Mouse (Mus musculus) neutrophil, adult 5-6 weeks (primary cell): ENCODE measurements around the gene 4930402H24Rik. TPM values are rescaled to one million over a fixed set of nuclear protein-coding genes. Genes with fewer than 3 reads are reported as not detected.

Experiments
- ATAC-seq: fragments of 151-379, 151-347 bp; 2 replicates; pipeline ENCODE4 v1.8.0; 2017; ENCODE audit warnings: mild to moderate bottlenecking, moderate TSS enrichment; ENCODE audit not compliant: insufficient number of reproducible peaks, poor library complexity, low FRiP score, severe bottlenecking; ENCODE audit errors: extremely low read depth
- total RNA-seq: library from RNA; stranded (forward); fragments of 200-1000 nt; gene quantifications from 2 replicates; pipeline ENCODE4 v1.2.3, GENCODE M21; 2017

The 4930402H24Rik gene
- total RNA-seq, 1 experiment from 2014 or later, result 15.7 TPM

DNA sequence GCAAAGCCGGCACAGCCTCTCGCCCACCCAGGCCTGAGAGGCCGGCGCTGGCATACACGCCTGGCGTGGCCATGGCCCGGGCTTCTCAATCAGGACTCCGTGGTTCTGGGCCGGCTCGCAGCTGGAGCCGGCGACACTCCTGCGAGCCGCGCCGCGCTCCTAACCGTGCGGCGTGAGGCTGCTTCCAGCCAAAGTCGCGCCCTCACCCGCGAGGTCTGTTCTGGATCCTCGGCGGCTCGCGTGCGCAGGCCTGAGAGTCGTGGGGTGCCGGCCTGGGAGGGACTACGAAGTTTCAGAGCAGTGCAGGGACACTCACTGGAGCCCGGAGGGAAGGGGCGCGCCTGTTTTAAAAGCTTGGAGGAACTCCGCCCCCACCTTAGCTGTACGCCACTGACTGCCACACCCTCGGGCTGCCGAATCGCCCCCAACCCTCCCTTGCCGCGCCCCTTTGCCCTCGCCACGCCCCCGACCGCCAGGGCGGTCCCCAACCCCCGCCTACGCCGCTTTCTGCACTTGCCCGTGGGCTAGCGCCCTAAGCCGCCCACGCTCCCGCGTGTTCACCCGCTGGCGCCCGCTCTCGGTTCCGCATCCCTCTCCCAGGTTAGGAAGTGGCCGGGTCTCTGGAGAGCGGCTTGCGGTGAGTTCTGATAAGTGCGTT is 208.9 kb downstream of the 4930402H24Rik start, which contains the start of gene Slc4a11:
Gene Slc4a11, minus strand, starts transcription at position 367 of the 658 bp plus-strand sequence.
- ATAC-seq, result peak; percentile 38

DNA sequence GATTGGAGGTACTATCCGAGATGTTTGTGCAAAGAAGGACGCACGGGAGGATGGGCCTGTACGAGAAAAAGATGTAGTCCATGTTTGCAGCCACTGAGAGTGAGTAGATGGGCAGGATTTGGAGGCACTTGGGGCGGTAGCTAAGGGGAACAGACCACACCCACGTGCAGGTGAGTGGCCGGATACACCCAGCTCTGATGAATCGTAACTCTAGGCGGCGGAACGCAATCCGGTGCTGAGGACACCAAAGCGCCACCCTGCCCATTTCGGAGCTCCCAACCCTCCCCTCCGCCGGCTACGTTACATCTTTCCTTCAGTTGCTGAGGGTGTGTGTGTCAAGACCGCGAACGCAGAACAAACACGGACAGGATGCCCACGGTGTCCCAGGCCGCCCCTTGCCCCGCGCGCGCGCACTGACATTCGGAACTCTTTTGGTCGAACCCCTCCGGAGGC is 209.5 kb downstream of the 4930402H24Rik start:
- peak; percentile 46; the same call in 1 of the 2 replicates for ATAC-seq

DNA sequence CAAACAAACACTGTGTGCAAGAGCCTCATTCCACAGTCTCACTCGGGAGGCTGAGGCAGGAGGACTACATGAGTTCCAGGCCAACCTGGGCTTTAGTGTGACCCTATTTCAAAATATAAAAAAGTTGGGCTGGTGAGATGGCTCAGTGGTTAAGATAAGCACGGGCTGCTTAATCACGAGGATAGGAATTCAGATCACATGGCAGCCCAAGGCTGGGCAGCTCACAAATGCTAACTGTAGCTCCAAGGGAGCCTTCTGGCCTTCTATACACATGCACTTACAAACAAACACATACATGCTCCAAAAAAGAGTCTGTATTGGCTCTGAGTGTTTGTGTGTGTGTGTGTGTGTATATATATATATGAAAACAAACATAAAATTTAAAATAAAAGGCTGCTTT is 212.6 kb downstream of the 4930402H24Rik start:
- ATAC-seq, result no peak

DNA sequence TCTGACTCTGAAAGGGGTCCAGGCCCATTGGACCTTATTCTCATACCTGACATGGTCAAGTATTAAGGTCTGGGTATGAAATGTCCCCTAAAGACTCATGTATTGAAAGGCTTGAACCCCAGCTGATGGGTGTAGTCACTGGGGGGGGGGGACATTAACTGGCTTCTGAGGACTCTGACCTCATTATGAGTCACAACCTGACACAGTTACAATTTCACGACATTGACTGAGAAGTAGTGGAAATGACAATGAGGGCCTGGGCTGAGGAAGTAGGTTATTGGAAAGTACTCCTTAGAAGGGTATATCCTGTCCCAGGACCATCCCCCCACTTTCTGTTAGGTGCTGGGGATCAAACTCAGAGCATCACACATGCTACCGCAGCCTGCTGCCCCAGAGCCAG is 217.2 kb downstream of the 4930402H24Rik start:
- ATAC-seq, result no peak

DNA sequence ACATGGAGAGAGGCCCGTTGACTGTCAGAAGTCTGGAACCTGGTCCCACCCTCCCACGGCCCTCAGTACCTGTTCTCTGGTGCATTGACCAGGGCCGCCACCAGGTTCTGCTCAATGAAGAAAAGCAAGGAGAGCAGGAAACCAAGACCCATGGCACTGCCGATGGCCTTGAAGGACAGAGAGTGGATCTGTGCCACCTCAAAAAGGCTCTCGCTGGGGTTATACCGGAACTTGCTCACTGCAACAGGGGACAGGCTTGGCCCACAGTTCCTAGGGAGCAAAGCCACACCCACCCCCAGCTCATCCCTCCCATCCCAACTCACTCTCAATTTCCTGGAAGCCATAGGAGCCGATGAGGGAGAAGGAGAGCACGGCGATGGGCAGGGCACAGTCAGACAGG is 220.8 kb downstream of the 4930402H24Rik start:
- ATAC-seq, result no peak

DNA sequence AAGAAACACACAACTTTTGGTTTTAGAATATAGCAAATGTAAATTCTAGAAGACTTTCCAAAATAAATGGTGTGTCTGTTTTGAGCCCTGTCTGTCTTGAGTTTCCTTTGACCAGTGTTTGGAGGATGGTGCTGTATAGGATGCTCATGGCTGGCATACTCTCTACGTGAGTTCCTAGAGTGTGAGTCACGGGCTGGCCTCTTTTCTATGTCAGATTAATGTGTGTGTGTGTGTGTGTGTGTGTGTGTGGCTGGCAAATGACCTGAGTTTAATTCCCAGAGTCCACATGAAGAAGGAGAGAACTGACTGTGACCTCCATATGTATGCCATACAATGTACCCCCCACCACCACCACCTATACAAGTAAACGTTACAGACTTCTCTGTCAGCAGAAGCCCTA is 224.7 kb downstream of the 4930402H24Rik start:
- ATAC-seq, result no peak

DNA sequence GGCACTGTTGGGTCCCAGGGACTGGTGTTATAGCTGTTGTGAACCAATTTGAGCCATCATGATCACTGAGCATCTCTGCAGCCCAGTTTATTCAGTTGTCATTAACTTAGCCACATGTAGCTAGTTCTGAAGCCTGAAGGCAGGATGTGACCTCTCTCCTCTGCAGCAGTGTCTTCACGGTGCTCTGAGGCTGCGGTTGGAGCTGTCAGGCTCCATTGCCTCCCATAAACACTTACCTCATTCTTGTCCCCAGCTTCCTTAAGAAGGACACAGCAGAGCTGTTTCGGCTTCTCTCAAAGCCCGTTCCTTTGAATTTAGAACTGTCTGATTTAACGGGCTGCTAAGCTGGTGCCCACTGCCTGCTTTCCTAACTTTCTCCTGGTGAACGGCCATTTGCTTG is 226.3 kb downstream of the 4930402H24Rik start:
- peak; percentile 42; the same call in 1 of the 2 replicates for ATAC-seq

DNA sequence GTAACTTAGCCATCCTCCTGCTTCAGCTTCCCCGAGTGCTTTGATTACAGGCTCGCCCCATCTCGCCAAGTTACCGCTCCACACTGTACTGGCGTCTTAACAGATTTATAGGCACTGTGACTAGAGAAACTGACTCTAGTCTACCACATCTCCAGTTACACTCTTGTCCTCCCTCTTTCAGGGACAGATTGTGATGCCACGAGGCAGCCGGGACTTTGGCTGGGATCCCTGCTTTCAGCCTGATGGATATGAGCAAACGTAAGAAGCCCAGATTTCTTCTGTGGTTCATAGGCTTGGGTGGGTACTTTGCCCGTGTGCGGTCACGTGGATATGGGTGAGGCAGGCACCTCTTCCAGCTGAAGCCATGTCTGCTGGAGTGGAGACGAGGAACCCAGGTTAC is 227.1 kb downstream of the 4930402H24Rik start:
- ATAC-seq, result no peak

DNA sequence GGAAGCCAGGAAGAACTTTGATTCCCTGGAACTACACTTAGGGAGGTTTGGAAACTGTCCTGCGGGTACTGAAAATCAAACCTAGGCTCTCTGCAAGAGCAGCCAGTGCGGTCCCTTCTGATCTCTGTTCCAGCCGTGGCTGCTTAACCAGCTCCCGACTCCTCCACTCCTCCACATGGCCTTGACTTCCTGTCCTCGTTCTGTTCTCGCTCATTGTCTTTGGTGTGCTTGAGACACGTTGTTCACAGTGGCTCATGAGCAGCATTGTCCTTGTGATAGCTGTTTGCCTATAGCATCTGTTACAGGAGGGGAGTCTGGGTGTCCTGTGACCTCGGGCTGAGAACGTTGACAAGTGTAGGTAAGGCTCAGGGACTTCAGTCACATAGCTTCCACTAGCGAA is 229.0 kb downstream of the 4930402H24Rik start:
- ATAC-seq, result no peak

DNA sequence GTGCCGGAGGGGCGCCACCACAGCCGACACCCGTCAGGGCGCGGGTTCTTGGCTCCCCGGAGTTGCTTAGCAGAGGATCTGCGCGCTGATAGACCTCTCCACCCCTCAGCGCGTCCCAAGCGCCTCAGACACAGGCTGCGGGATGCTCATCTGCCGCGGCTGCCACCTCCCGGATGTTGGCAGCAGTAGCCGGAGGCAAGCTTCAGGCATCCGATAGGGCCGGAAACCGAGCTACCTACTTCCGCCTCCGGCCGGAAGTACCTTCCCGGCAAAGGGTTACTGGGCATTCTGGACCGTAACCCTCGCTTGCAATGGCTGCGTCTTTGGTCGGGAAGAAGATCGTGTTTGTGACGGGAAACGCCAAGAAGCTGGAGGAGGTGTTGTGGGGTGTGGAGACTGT is 238.6 kb downstream of the 4930402H24Rik start, which contains the start of gene Itpa:
Gene Itpa, plus strand, starts transcription at position 52 of the 400 bp plus-strand sequence.
- peak; percentile 90 for ATAC-seq

DNA sequence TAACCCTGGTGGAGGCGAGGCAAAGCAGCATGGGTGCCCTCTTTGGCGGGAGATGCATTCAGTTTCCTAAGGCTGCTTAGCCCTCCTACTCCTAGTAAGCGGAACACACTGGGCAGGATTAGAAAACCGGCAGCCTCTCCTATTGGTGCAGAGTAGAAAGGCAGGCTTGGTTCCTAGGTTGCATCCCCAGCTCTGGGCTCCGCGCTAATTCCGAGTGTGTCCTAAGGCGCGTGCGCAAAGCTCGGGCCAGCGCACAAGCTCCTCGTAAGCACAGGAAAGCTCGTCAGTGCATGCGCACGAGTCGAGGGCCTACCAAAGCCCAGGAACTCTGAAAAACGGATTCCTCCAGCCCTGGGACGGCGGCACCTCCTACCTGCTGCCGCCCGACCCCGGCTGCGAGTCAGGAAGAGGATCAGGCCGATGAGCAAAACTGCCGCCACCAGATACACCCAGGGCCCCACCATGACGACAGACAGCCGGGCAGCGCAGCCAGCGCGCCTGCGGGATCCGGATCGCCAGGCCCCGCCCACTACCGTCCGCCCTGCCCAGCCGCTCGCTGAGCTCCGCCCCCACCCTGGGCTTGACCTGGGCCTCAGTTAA is 242.0 kb downstream of the 4930402H24Rik start, which contains the start of gene Ddrgk1:
Gene Ddrgk1, minus strand, starts transcription at position 558 of the 600 bp plus-strand sequence.
- ATAC-seq, result peak; percentile 59

DNA sequence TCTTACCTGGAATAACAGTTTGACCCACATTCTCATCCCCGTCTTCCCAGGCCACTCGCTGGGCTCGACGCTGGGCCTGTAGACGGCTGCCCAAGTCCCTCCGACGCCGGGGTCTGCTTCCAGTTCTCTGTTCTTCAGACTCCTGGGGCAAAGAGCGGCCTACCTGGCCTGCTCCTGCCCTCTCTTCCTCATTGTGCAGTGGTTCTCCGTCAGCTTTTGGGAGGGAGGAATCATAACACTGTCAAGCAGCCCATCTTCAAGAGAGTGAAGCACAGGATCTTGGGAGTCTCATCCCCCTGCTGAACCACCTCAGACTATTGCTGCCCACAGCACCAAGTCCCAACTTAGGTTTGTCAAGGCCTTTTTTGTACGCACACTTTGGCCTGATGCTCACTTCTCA is 242.9 kb downstream of the 4930402H24Rik start:
- ATAC-seq, result no peak

DNA sequence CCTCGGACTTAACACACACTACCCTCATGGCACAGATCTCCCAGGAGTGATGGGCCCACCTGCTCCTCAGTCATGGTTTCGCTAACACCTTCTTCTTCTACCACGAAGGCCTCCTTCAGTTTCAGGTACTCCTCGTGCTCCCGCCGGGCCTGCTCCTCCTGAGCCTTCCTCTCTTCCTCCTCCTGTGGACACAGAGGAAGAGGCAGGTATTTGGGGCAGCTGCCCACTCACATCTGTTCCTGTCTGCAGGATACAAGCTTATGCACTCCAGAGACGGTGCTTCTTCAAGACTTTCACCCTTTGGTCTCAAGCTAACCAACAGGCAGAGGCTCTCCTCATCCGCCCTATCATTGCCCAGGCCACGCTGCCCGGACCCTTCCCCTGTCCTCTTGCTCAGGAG is 247.7 kb downstream of the 4930402H24Rik start:
- no peak for ATAC-seq

DNA sequence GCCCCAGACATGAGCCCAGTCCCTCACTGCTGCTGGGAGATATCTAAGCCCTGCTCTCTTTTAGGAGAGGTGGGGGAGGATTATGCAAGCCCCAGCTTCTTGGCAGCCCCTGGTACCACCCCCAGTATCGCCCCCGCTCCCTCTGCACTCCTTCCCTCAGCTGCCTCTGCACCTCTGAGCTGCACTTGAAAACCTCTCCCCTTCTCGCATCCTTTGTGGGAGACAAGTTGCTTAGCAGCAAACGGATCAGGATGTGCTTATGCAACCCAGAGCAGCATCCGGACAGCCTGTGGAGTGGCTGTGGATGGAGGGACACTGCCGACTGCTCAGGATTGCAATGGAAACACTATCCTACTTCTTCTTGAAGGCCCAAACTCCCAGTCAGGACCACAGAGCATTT is 248.7 kb downstream of the 4930402H24Rik start:
- no peak for ATAC-seq

DNA sequence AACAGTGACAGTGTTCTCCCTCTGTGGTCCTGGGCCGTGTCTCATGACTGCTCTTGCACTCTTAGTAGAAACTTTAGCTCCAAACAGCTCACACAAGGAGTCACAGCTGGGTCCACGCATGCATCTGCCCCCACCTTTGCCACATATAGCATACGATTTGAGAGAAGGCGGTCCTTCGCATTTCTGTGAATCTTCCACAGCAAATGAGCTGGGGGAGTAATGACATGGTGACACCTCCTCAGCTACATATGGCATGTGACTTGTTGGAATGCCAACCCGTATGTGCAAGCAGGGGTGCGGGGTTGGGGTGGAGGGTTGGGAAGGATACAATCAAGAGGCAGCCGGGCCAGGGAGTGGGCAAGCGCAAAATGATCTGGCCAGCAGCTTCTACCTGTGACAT is 249.7 kb downstream of the 4930402H24Rik start:
- no peak for ATAC-seq

Other genes with a start within 250 kb of the 4930402H24Rik start
- 74.4 and 82.3 TPM in 2 replicates for gene Ddrgk1, start 241.7 kb downstream of the 4930402H24Rik start, total RNA-seq
- gene Itpa, start 238.8 kb downstream of the 4930402H24Rik start, total RNA-seq, result 21.7 and 23.4 TPM in 2 replicates
- 3.1 and 4.3 TPM in 2 replicates for gene Slc4a11, start 208.9 kb downstream of the 4930402H24Rik start, total RNA-seq
- 24.8 and 25.7 TPM in 2 replicates for gene Atrn, start 89 bp upstream of the 4930402H24Rik start, total RNA-seq
- not detected in 2 replicates for gene Gfra4, start 136.7 kb upstream of the 4930402H24Rik start, total RNA-seq
- gene Adam33, start 157.4 kb upstream of the 4930402H24Rik start, total RNA-seq, result not detected in 2 replicates
- 0.47 and 0.49 TPM in 2 replicates for gene Siglec1, start 180.4 kb upstream of the 4930402H24Rik start, total RNA-seq
- gene Hspa12b, start 220.9 kb upstream of the 4930402H24Rik start, total RNA-seq, result not detected in 2 replicates
- gene Gm11037, start 227.1 kb upstream of the 4930402H24Rik start, total RNA-seq, result not detected in 2 replicates